Mouse (Mus musculus) liver, postnatal 0 days (tissue): ENCODE measurements around the gene Mier1.

Experiments used
- CTCF ChIP-seq: sonication (generic); IDR thresholded peaks from 2 replicates; pipeline ENCODE4 v1.5.1; 2016; ENCODE audit warnings: antibody characterized with exemption, low read depth
- EP300 ChIP-seq: IDR thresholded peaks from 2 replicates; pipeline ENCODE4 v1.6.1; 2016; ENCODE audit warnings: antibody characterized with exemption, low read depth, mild to moderate bottlenecking

GRCm38 (mm10) chr4:103113402-103113801 lies 788 bp upstream of the Mier1 start:
- no peak for TF ChIP-seq CTCF
- TF ChIP-seq EP300: no peak
